ENCODE assay signal across 9 mouse cellular contexts in the genomic region with DNA sequence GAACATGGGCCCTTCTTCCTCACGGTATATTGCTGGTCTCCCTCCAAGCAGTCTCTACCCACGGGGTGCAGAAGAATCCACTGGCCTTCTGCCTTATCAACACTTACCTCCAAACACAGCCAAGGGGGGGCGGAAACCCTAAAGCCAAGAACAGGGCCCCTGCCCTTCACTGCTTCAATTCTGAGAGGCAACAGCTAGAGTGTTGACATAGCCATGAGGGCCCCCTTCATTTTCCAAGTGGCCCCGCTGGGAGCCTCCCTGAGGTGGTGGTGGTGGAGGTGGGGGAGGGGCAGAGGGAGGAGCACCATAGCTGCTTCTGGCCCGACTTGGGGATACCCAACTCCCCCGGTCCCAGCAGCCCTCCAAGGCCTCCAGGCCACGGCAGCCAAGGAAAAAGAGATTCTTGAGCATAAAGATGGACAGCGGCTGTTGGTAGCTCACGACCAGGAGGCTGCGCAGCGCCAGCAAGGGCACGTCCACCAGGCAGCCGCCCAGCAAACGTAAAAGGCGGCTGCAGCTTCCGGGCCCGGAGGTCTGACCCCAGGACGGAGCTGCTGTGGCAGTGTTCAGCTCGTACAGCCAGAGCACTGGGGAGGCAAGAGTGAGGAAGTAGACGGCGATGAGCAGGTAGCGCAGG. TPM values are rescaled to one million over a fixed set of nuclear protein-coding genes. Genes with fewer than 3 reads are reported as not detected.
DNase-seq lines count a peak whose midpoint lies in the region; ATAC-seq and TF ChIP-seq lines count a peak whose summit lies in the region.
"Had no signal": no experiment of that assay in that cellular context is flagged by ENCODE, and none has a peak within 500 bp of the region (broad histone marks: within the 10 kb centered on the region; RNA-seq: fewer than 3 reads in every experiment).

No protein-coding gene starts in this region.

- peak overlapping the region; percentile 96 for H3K4me2 ChIP-seq in lung, postnatal 0 days (replicated peaks; ENCODE audit: low read depth, low read length)

- no peaks in the 10 kb centered on the region for H3K36me3 ChIP-seq in thymus, adult 2 months (ENCODE audit: control insufficient read depth, insufficient read depth, low read length)
- H3K36me3 ChIP-seq in lung, postnatal 0 days (ENCODE audit: insufficient read depth, low read length): no peaks in the 10 kb centered on the region

- WGBS in cerebellum, adult 2 months: 26% methylated on average over 22 of the region's 22 CpGs
- 36% methylated on average over 22 of the region's 22 CpGs for WGBS in thymus, adult 2 months
- WGBS in lung, postnatal 0 days: 6% methylated on average over 22 of the region's 22 CpGs

- H3K9me3 ChIP-seq in lung, postnatal 0 days (ENCODE audit: low read length): no peaks in the 10 kb centered on the region

- peak overlapping the region; percentile 28 for H3K4me3 ChIP-seq in cerebellum, adult 2 months (replicated peaks; ENCODE audit: insufficient read depth, low read depth, low read length)
- peak overlapping the region; percentile 40 for H3K4me3 ChIP-seq in thymus, adult 2 months (ENCODE audit: control insufficient read depth, insufficient read depth, low read length)
- H3K4me3 ChIP-seq in lung, postnatal 0 days (ENCODE audit: low read depth, low read length): peak overlapping the region; percentile 60
- H3K4me3 ChIP-seq: myocyte had no signal

- peak; percentile 85 for ATAC-seq in lung, postnatal 0 days

- no peak for TF ChIP-seq POLR2A in cerebellum, adult 2 months (IDR thresholded peaks at IDR 0.05; ENCODE audit: borderline replicate concordance, insufficient read depth, low read length)
- TF ChIP-seq POLR2A in thymus, adult 2 months (IDR thresholded peaks at IDR 0.05; ENCODE audit: control insufficient read depth, extremely low read depth, insufficient read depth, low read length, poor library complexity): no peak

- H3K9ac ChIP-seq in lung, postnatal 0 days (replicated peaks; ENCODE audit: low read depth): no peak overlapping the region

- no peak for DNase-seq in cerebellum, adult 2 months
- no peak for DNase-seq in cerebellum, postnatal 4 days (ENCODE audit: low spot score in 2 of 2)
- no peak for DNase-seq in thymus, adult 2 months
- DNase-seq in thymus, postnatal 36 days: no peak
- peak; percentile 75 for DNase-seq in lung, postnatal 0 days (ENCODE audit: low spot score)
- DNase-seq in frontal cortex, postnatal 14 days (ENCODE audit: low spot score in 2 of 2): no peak
- DNase-seq in MN1 (ENCODE audit: low spot score): no peak
- no peak for DNase-seq in frontal cortex, postnatal 36 days (ENCODE audit: low spot score in 2 of 2)

- peaks cover 2% of the 10 kb centered on the region; the same call in 1 of the 2 replicates for H3K27me3 ChIP-seq in cerebellum, adult 2 months (ENCODE audit: control insufficient read depth, insufficient read depth, low read length)
- H3K27me3 ChIP-seq in thymus, adult 2 months (ENCODE audit: control insufficient read depth, insufficient read depth, low read length): peaks cover 28% of the 10 kb centered on the region
- H3K27me3 ChIP-seq in lung, postnatal 0 days (replicated peaks; ENCODE audit: insufficient read depth, low read length): peaks cover 25% of the 10 kb centered on the region

- no peak for TF ChIP-seq CTCF in cerebellum, adult 2 months (IDR thresholded peaks at IDR 0.05; ENCODE audit: borderline replicate concordance, insufficient read depth, low read depth, low read length)
- TF ChIP-seq CTCF in thymus, adult 2 months (IDR thresholded peaks at IDR 0.05; ENCODE audit: borderline replicate concordance, control insufficient read depth, extremely low read depth, insufficient read depth, low read length, poor library complexity): no peak
- TF ChIP-seq CTCF in lung, postnatal 0 days (IDR thresholded peaks at IDR 0.05): no peak

- 0 out of 2 replicates have a peak, but pooled peaks cover 2% of the 10 kb centered on the region for H3K4me1 ChIP-seq in cerebellum, adult 2 months (ENCODE audit: control insufficient read depth, insufficient read depth, low read length)
- H3K4me1 ChIP-seq in thymus, adult 2 months (replicated peaks; ENCODE audit: control insufficient read depth, insufficient read depth, low read length): peaks cover 46% of the 10 kb centered on the region
- no peaks in the 10 kb centered on the region; the same call in 1 of the 2 replicates for H3K4me1 ChIP-seq in lung, postnatal 0 days (ENCODE audit: insufficient read depth, low read depth, low read length)

- H3K27ac ChIP-seq in cerebellum, adult 2 months (ENCODE audit: insufficient read depth, low read length): no peak overlapping the region
- no peak overlapping the region for H3K27ac ChIP-seq in thymus, adult 2 months (ENCODE audit: control insufficient read depth, insufficient read depth, low read length)
- no peak overlapping the region for H3K27ac ChIP-seq in lung, postnatal 0 days (ENCODE audit: low read length)

- TF ChIP-seq EP300 in lung, postnatal 0 days (IDR thresholded peaks at IDR 0.05): peak; percentile 25; the same call in 1 of the 2 replicates

RNA-seq across cellular contexts. Expression of gene Tmem121b, which starts 1.6 kb away (rescaled TPM):
- polyA plus RNA-seq in cerebellum, adult 2 months (2012; rRNA removed): 3.7 and 3.8 TPM in 2 replicates
- polyA plus RNA-seq in thymus, adult 2 months (2012; rRNA removed): 1.2 and 1.4 TPM in 2 replicates
- 0.52 and 0.58 TPM in 2 replicates for polyA plus RNA-seq in lung, postnatal 0 days (2015; fragmentation: Nextera tagmentation; extraction: Ambion mirVana)

RNA-seq across cellular contexts. Expression of gene Il17ra, which starts 28.9 kb away (rescaled TPM):
- polyA plus RNA-seq in cerebellum, adult 2 months (2012; rRNA removed): 6.2 and 6.9 TPM in 2 replicates
- polyA plus RNA-seq in thymus, adult 2 months (2012; rRNA removed): 198 and 199 TPM in 2 replicates
- 9.5 and 10.5 TPM in 2 replicates for polyA plus RNA-seq in lung, postnatal 0 days (2015; fragmentation: Nextera tagmentation; extraction: Ambion mirVana)

RNA-seq across cellular contexts. Expression of gene Hdhd5, which starts 39.1 kb away (rescaled TPM):
- 45.4 and 45.7 TPM in 2 replicates for polyA plus RNA-seq in cerebellum, adult 2 months (2012; rRNA removed)
- polyA plus RNA-seq in thymus, adult 2 months (2012; rRNA removed): 62.4 and 74.5 TPM in 2 replicates
- 10.1 and 10.5 TPM in 2 replicates for polyA plus RNA-seq in lung, postnatal 0 days (2015; fragmentation: Nextera tagmentation; extraction: Ambion mirVana)

Comparison
In these comparisons a context has a peak if more than half of its experiments do, and no peak if none do; other contexts are left out.
1. RNA of gene Il17ra, which starts 28.9 kb away (polyA plus RNA-seq): 198 to 199 TPM in thymus, adult 2 months; 9.5 to 10.5 TPM in lung, postnatal 0 days and 6.2 to 6.9 TPM in cerebellum, adult 2 months; every median in the first group is over 10 times any median in the second.
2. Peak in every context shown above with its lines, with median percentiles within 50 percentile points of each other: H3K4me3 ChIP-seq.